Mouse (Mus musculus) gastrocnemius, postnatal 36 days (tissue): ENCODE data around the gene Gale. TPM values are rescaled to one million over a fixed set of nuclear protein-coding genes. Genes with fewer than 3 reads are reported as not detected.
"Not testable (repeated sequence)": the region's sequence is repeated elsewhere in the genome, so short reads cannot be mapped to it uniquely, and the experiment has no call there.

Experiments
- DNase-seq, 2 experiments: peaks; one replicate each; pipeline ENCODE4 v3.0.0; 2022
- intact Hi-C: fragments of 180-260 bp; cut with DNase I; formaldehyde crosslinking; loops from one replicate; pipeline ENCODE4 v1.15.1; 2025
- total RNA-seq, 2 experiments: library from RNA; stranded (reverse); gene quantifications; 2 replicates each; pipeline ENCODE4 v1.2.3; 2021

Gale gene
- total RNA-seq, 2 experiments from 2014 or later, result 0.49 to 0.69 TPM

GRCm38 (mm10) chr4:135941026-135941425 is 22.5 kb upstream of the Gale start:
- DNase-seq, intact Hi-C loops: not testable (repeated sequence)

DNA sequence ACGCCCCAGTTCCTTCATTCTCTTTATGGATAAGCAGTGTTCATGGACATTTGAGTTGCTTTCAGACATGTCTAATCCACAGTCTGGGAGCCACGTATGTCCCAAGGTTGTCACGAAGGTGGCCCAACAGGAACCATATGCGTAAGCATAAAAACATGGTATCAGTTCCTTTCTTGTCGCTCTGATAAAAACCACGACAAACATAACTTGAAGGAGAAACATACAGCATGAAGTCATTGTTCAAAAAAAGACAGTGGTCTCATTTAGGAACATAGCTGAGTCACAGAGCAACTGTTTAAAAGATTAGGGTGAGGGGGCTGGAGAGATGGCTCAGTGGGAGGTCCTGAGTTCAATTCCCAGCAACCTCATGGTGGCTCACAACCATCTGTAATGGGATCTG is 21.3 kb upstream of the Gale start:
- no peak for DNase-seq
- intact Hi-C loops, result no loop called here

GRCm38 (mm10) chr4:135943389-135943788 is 20.1 kb upstream of the Gale start:
- no peak for DNase-seq
- intact Hi-C loops, result no loop called here

GRCm38 (mm10) chr4:135945706-135946105 is 17.8 kb upstream of the Gale start:
- intact Hi-C loops, result no loop called here
- no peak for DNase-seq

- DNase-seq, result peak; percentile 94 to 95
- intact Hi-C loops, result no loop called here
Observed at GRCm38 (mm10) chr4:135946278-135946658, 17.3 kb upstream of the Gale start, which contains the start of gene Hmgcl. TSS of gene Hmgcl (plus strand) at chr4:135946448.

- no peak for DNase-seq
- intact Hi-C loops, result no loop called here
Observed at GRCm38 (mm10) chr4:135946659-135947301, 16.7 kb upstream of the Gale start.

GRCm38 (mm10) chr4:135948142-135948541 is 15.4 kb upstream of the Gale start:
- intact Hi-C loops, result no loop called here
- no peak for DNase-seq

GRCm38 (mm10) chr4:135949475-135949874 is 14.1 kb upstream of the Gale start:
- intact Hi-C loops, result no loop called here
- no peak for DNase-seq

GRCm38 (mm10) chr4:135949911-135950310 is 13.6 kb upstream of the Gale start:
- DNase-seq, result no peak
- intact Hi-C loops, result no loop called here

DNA sequence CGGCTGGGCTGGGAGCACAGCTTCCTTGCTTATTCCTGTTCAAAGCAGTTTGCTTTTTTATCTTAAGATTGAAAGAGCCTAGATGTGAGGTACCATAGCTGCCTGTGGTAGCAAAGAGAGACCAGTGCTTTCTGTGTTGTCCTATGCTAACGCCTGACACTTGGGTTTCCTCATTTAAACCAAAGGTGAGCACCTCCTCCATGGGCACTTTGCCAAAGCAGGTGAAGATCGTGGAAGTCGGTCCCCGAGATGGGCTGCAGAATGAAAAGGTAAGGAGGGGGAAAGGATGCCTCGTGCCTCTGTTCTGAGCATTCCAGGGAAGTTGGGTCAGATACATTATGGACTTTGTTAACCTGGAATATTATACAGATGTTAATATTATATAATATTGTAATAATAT is 13.2 kb upstream of the Gale start:
- no peak for DNase-seq
- intact Hi-C loops, result no loop called here

DNA sequence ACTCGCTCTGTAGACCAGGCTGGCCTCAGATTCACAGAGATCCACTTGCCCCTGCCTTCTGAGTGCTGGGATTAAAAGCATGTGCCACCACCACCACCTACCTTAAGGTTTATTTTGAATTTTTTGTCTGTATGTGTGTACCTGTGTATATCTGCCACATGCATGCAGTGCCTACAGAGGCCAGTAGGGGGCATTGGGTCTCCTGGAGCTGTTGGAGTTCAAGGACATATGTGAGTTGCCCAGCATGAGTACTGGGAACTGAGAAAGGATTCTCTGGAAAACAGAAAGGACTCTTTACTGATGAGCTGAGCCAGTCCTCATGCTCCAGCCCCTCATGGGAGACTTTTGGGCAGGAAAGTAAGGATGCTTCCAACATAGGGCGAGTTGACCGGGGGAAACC is 12.0 kb upstream of the Gale start:
- intact Hi-C loops, result no loop called here
- DNase-seq, result no peak

GRCm38 (mm10) chr4:135953179-135953578 is 10.3 kb upstream of the Gale start:
- intact Hi-C loops, result no loop called here
- DNase-seq, result no peak

- intact Hi-C loops, result no loop called here
- DNase-seq, result peak; percentile 56 to 72
Observed at GRCm38 (mm10) chr4:135954241-135954640, 9.3 kb upstream of the Gale start.

GRCm38 (mm10) chr4:135955886-135956285 is 7.6 kb upstream of the Gale start:
- intact Hi-C loops, result no loop called here
- no peak for DNase-seq

- intact Hi-C loops, result no loop called here
- no peak for DNase-seq
Observed at GRCm38 (mm10) chr4:135958354-135958753, 5.2 kb upstream of the Gale start.

- intact Hi-C loops, result no loop called here
- DNase-seq, result peak; percentile 67 to 74
Observed at GRCm38 (mm10) chr4:135960717-135961116, 2.8 kb upstream of the Gale start.

DNA sequence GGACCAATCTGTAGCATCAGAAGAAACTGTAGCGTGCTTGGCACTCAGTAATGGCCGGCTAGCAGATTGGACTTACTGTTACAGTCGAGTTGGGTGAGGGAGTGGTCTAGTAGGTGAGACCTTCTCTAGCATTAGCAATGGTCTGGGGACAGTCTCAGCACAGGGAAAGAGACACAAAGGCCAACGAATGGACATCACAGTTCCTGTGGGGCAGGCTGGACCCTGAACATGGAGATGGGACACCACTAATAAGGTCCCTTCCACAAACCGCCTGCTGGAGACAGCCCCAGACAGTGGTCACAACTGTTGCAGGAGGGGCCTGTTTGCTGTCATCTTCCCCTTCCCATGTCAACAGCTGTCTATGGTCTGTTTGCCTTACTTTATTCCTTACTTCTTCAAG is 1.8 kb upstream of the Gale start:
- intact Hi-C loops, result no loop called here
- DNase-seq, result no peak

GRCm38 (mm10) chr4:135962198-135962597 is 1.3 kb upstream of the Gale start:
- no peak for DNase-seq
- intact Hi-C loops, result no loop called here

DNA sequence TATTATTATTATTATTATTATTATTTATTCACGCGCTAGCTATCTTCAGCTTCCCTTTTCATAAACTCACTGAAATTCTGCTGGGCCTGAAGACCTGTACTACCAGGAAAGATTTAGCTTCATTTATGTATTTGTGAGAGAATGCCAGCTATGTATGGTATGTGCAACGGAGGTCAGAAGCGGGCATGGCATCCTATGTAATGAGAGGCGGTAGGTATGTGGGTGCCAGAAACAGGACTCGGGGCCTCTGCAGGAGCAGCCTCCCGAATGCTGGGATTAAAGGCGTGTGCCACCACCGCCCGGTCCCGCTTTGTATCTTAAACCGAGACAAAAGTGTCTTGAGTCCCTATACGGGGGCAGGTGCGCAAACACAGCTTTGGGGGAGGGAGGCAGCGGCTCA is 581 bp upstream of the Gale start:
- DNase-seq, result no peak

DNA sequence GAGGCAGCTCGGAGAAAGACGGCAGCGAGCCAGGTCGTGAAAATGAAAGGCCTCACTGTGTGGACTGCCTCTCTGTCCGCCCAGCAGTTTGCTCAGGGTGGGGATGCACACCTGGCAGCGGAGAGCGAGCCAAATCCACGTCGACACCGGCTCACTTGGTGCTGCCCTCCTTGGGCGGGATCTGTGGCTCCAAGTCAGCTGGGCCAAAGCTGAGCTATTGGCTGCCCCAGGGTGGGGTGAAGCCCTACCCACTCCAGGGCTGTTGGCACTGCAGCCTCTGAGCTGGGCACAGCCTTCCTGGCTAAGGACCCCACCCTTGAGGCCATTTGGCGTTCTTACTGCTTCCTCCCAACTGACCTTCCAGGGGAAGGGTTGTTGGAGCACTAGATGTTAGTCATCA is 899 bp downstream of the Gale start:
- intact Hi-C loops, result no loop called here
- no peak for DNase-seq

More for the DNA sequence above, 581 bp upstream of the Gale start:
- intact Hi-C loops, result no loop called here

GRCm38 (mm10) chr4:135965113-135965512 is 1.6 kb downstream of the Gale start:
- DNase-seq, result no peak
- intact Hi-C loops, result no loop called here

- intact Hi-C loops, result no loop called here
- no peak for DNase-seq
Observed at GRCm38 (mm10) chr4:135966283-135966682, 2.8 kb downstream of the Gale start.
